In genomic region chr7:116032596-116033307, GRCm38 (mm10) we compare ENCODE assay signal across 8 mouse cellular contexts. TPM values are rescaled to one million over a fixed set of nuclear protein-coding genes. Genes with fewer than 3 reads are reported as not detected.
A peak's percentile ranks its signal among the peaks of the same experiment; 100 is the strongest.
DNase-seq lines count a peak whose midpoint lies in the region; ATAC-seq and TF ChIP-seq lines count a peak whose summit lies in the region.

No protein-coding gene starts in this region.

- peaks cover 22% of the 10 kb centered on the region; the same call in 1 of the 2 replicates for H3K9me3 ChIP-seq in erythroblast, embryonic 14.5 days (ENCODE audit: control insufficient read depth, low read length)
- no peaks in the 10 kb centered on the region for H3K9me3 ChIP-seq in heart, embryonic 15.5 days (replicated peaks)
- H3K9me3 ChIP-seq in lung, embryonic 14.5 days (ENCODE audit: low read depth, low read length) = no peaks in the 10 kb centered on the region

- under 1% methylated on average over 11 of the region's 11 CpGs for WGBS in heart, embryonic 15.5 days
- under 1% methylated on average over 11 of the region's 11 CpGs for WGBS in lung, embryonic 14.5 days

- peaks cover 96% of the 10 kb centered on the region for H3K27me3 ChIP-seq in erythroblast, embryonic 14.5 days (ENCODE audit: control insufficient read depth)
- peaks cover 21% of the 10 kb centered on the region for H3K27me3 ChIP-seq in heart, embryonic 15.5 days
- H3K27me3 ChIP-seq in lung, embryonic 14.5 days (ENCODE audit: insufficient read depth, low read length) = peaks cover 25% of the 10 kb centered on the region

- H3K36me3 ChIP-seq in erythroblast, embryonic 14.5 days (ENCODE audit: control insufficient read depth) = no peaks in the 10 kb centered on the region
- no peaks in the 10 kb centered on the region for H3K36me3 ChIP-seq in heart, embryonic 15.5 days
- H3K36me3 ChIP-seq in lung, embryonic 14.5 days (ENCODE audit: insufficient read depth) = no peaks in the 10 kb centered on the region

- peaks cover 42% of the 10 kb centered on the region for H3K4me1 ChIP-seq in erythroblast, embryonic 14.5 days (ENCODE audit: control insufficient read depth)
- H3K4me1 ChIP-seq in heart, embryonic 15.5 days (replicated peaks) = peaks cover 6% of the 10 kb centered on the region; the same call in 1 of the 2 replicates
- H3K4me1 ChIP-seq in lung, embryonic 14.5 days (ENCODE audit: insufficient read depth) = 0 out of 2 replicates have a peak, but pooled peaks cover 7% of the 10 kb centered on the region

- no peak; the same call in 1 of the 2 replicates for ATAC-seq in heart, embryonic 15.5 days (replicated peaks; ENCODE audit: insufficient number of reproducible peaks, insufficient read depth, low FRiP score, low read depth)
- ATAC-seq in lung, embryonic 14.5 days (ENCODE audit: insufficient read depth) = no peak; the same call in 1 of the 2 replicates

- H3K4me3 ChIP-seq in erythroblast, embryonic 14.5 days (replicated peaks) = peak overlapping the region; percentile 79
- H3K4me3 ChIP-seq in heart, embryonic 15.5 days = peak overlapping the region; percentile 71
- peak overlapping the region; percentile 56 for H3K4me3 ChIP-seq in lung, embryonic 14.5 days (ENCODE audit: low read depth, low read length)

- peak; percentile 87 for TF ChIP-seq CTCF in lung, embryonic 14.5 days (IDR thresholded peaks at IDR 0.05; ENCODE audit: low read depth)

- H3K4me2 ChIP-seq in heart, embryonic 15.5 days = peak overlapping the region; percentile 94
- H3K4me2 ChIP-seq in lung, embryonic 14.5 days = peak overlapping the region; percentile 98

- H3K27ac ChIP-seq in heart, embryonic 15.5 days = peak overlapping the region; percentile 96
- H3K27ac ChIP-seq in lung, embryonic 14.5 days (ENCODE audit: low read depth) = peak overlapping the region; percentile 90

- H3K9ac ChIP-seq in heart, embryonic 15.5 days = peak overlapping the region; percentile 81
- H3K9ac ChIP-seq in lung, embryonic 14.5 days = peak overlapping the region; percentile 76

- DNase-seq in CD8-positive naive resting alpha-beta T cell, adult 2 months (ENCODE audit: low read depth in 2 of 2, low spot score in 2 of 2) = peak; percentile 40 to 57
- DNase-seq in adrenal gland, postnatal 25 days = peak; percentile 63
- peak; percentile 84 for DNase-seq in kidney, postnatal 14 days
- DNase-seq in lung, embryonic 14.5 days = peak; percentile 96
- DNase-seq in retina, adult 2 months (ENCODE audit: low read depth, low spot score) = peak; percentile 46
- DNase-seq in thymus, postnatal 36 days = peak; percentile 49 to 54

RNA-seq across cellular contexts. Expression of gene Sox6, which starts 5.8 kb away (rescaled TPM):
- 10.9 and 16.0 TPM in 2 replicates for total RNA-seq in adrenal gland, postnatal 25 days (2021)
- polyA plus RNA-seq in erythroblast, embryonic 14.5 days (2012) = 3.3 and 3.7 TPM in 2 replicates
- 28.4 and 31.1 TPM in 2 replicates for polyA plus RNA-seq in heart, embryonic 15.5 days (2015; fragmentation: Nextera tagmentation; extraction: Ambion mirVana)
- 19.1 and 22.0 TPM in 2 replicates for polyA plus RNA-seq in lung, embryonic 14.5 days (2014; fragmentation: Nextera tagmentation; extraction: Ambion mirVana)

RNA-seq across cellular contexts. Expression of gene 1110004F10Rik, which starts 6.4 kb away (rescaled TPM):
- 109 and 115 TPM in 2 replicates for total RNA-seq in adrenal gland, postnatal 25 days (2021)
- 4.2 and 5.1 TPM in 2 replicates for polyA plus RNA-seq in erythroblast, embryonic 14.5 days (2012)
- 156 and 163 TPM in 2 replicates for polyA plus RNA-seq in heart, embryonic 15.5 days (2015; fragmentation: Nextera tagmentation; extraction: Ambion mirVana)
- polyA plus RNA-seq in lung, embryonic 14.5 days (2014; fragmentation: Nextera tagmentation; extraction: Ambion mirVana) = 275 and 286 TPM in 2 replicates

RNA-seq across cellular contexts. Expression of gene Gm4353, which starts 51.7 kb away (rescaled TPM):
- total RNA-seq in adrenal gland, postnatal 25 days (2021) = 3.9 and 4.2 TPM in 2 replicates
- 0.03 and 0.33 TPM in 2 replicates for polyA plus RNA-seq in erythroblast, embryonic 14.5 days (2012)
- 0.46 and 0.48 TPM in 2 replicates for polyA plus RNA-seq in heart, embryonic 15.5 days (2015; fragmentation: Nextera tagmentation; extraction: Ambion mirVana)
- polyA plus RNA-seq in lung, embryonic 14.5 days (2014; fragmentation: Nextera tagmentation; extraction: Ambion mirVana) = 1.1 and 1.5 TPM in 2 replicates

Comparison
In these comparisons a context has a peak if more than half of its experiments do, and no peak if none do; other contexts are left out.
1. DNase-seq: peak in every context shown above with its lines; median percentile 96 in lung, embryonic 14.5 days; 84 in kidney, postnatal 14 days; 63 in adrenal gland, postnatal 25 days; 52 in thymus, postnatal 36 days; 48 in CD8-positive naive resting alpha-beta T cell, adult 2 months; 46 in retina, adult 2 months.
2. RNA of gene 1110004F10Rik, which starts 6.4 kb away (polyA plus RNA-seq): 275 to 286 TPM in lung, embryonic 14.5 days and 156 to 163 TPM in heart, embryonic 15.5 days; 4.2 to 5.1 TPM in erythroblast, embryonic 14.5 days; every median in the first group is over 10 times any median in the second.
3. Peak in every context shown above with its lines, with median percentiles within 50 percentile points of each other: H3K4me3 ChIP-seq.